Mouse (Mus musculus): ENCODE results near the gene Sbf2.

- TF ChIP-seq CTCF (IDR thresholded peaks at IDR 0.05; ENCODE audit: extremely low read depth, insufficient read depth, insufficient read length, insufficient replicate concordance): no peak
- no peak for TF ChIP-seq POLR2A (IDR thresholded peaks at IDR 0.05; ENCODE audit: low read depth, low read length)
These were observed 315.8 kb downstream of the Sbf2 start for GRCm38 (mm10) chr7:110298739-110299410.

All from spleen, adult 2 months (tissue).